In genomic region chr1:59316031-59316385, GRCm38 (mm10) we compare ENCODE assay signal across 10 mouse cellular contexts. TPM values are rescaled to one million over a fixed set of nuclear protein-coding genes. Genes with fewer than 3 reads are reported as not detected.
DNase-seq lines count a peak whose midpoint lies in the region; ATAC-seq lines count a peak whose summit lies in the region.
"Had no signal": no experiment of that assay in that cellular context is flagged by ENCODE, and none has a peak within 500 bp of the region (broad histone marks: within the 10 kb centered on the region; RNA-seq: fewer than 3 reads in every experiment).

No protein-coding gene starts in this region.

- no peaks in the 10 kb centered on the region for H3K36me3 ChIP-seq in heart, embryonic 13.5 days
- no peaks in the 10 kb centered on the region for H3K36me3 ChIP-seq in heart, embryonic 11.5 days (ENCODE audit: control insufficient read depth, insufficient read depth, low read length)
- H3K36me3 ChIP-seq in hindbrain, embryonic 16.5 days (ENCODE audit: control insufficient read depth, insufficient read depth, low read length) = no peaks in the 10 kb centered on the region
- no peaks in the 10 kb centered on the region for H3K36me3 ChIP-seq in midbrain, embryonic 15.5 days (replicated peaks)

- no peak for ATAC-seq in heart, embryonic 13.5 days (ENCODE audit: extremely low read depth, insufficient number of reproducible peaks, low FRiP score, low TSS enrichment)
- no peak for ATAC-seq in heart, embryonic 11.5 days (replicated peaks; ENCODE audit: insufficient number of reproducible peaks, low FRiP score, low TSS enrichment)
- ATAC-seq in hindbrain, embryonic 16.5 days = peak; percentile 22; the same call in 1 of the 2 replicates
- peak; percentile 13; the same call in 1 of the 2 replicates for ATAC-seq in midbrain, embryonic 15.5 days (replicated peaks)
- ATAC-seq in erythroid progenitor cell, adult 5-6 weeks (replicated peaks; ENCODE audit: low FRiP score, poor library complexity, severe bottlenecking) = no peak

- no peak overlapping the region for H3K27ac ChIP-seq in heart, embryonic 13.5 days (replicated peaks)
- no peak overlapping the region for H3K27ac ChIP-seq in heart, embryonic 11.5 days (ENCODE audit: low read depth, low read length)
- H3K27ac ChIP-seq in hindbrain, embryonic 16.5 days (ENCODE audit: low read depth, low read length) = no peak overlapping the region
- peak overlapping the region; percentile 48 for H3K27ac ChIP-seq in midbrain, embryonic 15.5 days

- DNase-seq in c-Kit-positive CD71-positive TER-119-positive erythroid progenitor cells, embryonic 14.5 days (ENCODE audit: low spot score) = peak; percentile 3
- no peak for DNase-seq in retina, postnatal 1 day
- no peak for DNase-seq in frontal cortex, postnatal 25 days (ENCODE audit: low spot score in 2 of 2)

- 16% methylated on average over 9 of the region's 9 CpGs for WGBS in heart, embryonic 13.5 days
- WGBS in heart, embryonic 11.5 days (ENCODE audit: insufficient replicate concordance) = 14% methylated on average over 9 of the region's 9 CpGs
- WGBS in hindbrain, embryonic 16.5 days = 4% methylated on average over 9 of the region's 9 CpGs
- 2% methylated on average over 9 of the region's 9 CpGs for WGBS in midbrain, embryonic 15.5 days

- peaks cover 21% of the 10 kb centered on the region for H3K4me1 ChIP-seq in heart, embryonic 13.5 days
- H3K4me1 ChIP-seq in heart, embryonic 11.5 days (ENCODE audit: control insufficient read depth, insufficient read depth, low read length) = peaks cover under 1% of the 10 kb centered on the region
- peaks cover 22% of the 10 kb centered on the region for H3K4me1 ChIP-seq in hindbrain, embryonic 16.5 days (ENCODE audit: control insufficient read depth, insufficient read depth, low read depth, low read length)
- H3K4me1 ChIP-seq in midbrain, embryonic 15.5 days = peaks cover 45% of the 10 kb centered on the region

- H3K4me3 ChIP-seq in heart, embryonic 13.5 days = no peak overlapping the region
- H3K4me3 ChIP-seq in heart, embryonic 11.5 days (ENCODE audit: low read depth, low read length) = no peak overlapping the region
- no peak overlapping the region for H3K4me3 ChIP-seq in hindbrain, embryonic 16.5 days (ENCODE audit: low read length)
- H3K4me3 ChIP-seq in midbrain, embryonic 15.5 days = no peak overlapping the region

- peaks cover 44% of the 10 kb centered on the region for H3K27me3 ChIP-seq in heart, embryonic 13.5 days (replicated peaks)
- peaks cover 9% of the 10 kb centered on the region for H3K27me3 ChIP-seq in heart, embryonic 11.5 days (ENCODE audit: control insufficient read depth, insufficient read depth, low read length)
- no peaks in the 10 kb centered on the region for H3K27me3 ChIP-seq in hindbrain, embryonic 16.5 days (replicated peaks; ENCODE audit: control insufficient read depth, insufficient read depth, low read length)
- 0 out of 2 replicates have a peak, but pooled peaks cover 7% of the 10 kb centered on the region for H3K27me3 ChIP-seq in midbrain, embryonic 15.5 days (replicated peaks)
- H3K27me3 ChIP-seq: Patski had no signal

- H3K9ac ChIP-seq in heart, embryonic 13.5 days = no peak overlapping the region
- no peak overlapping the region for H3K9ac ChIP-seq in heart, embryonic 11.5 days (ENCODE audit: low read depth, low read length)
- H3K9ac ChIP-seq in hindbrain, embryonic 16.5 days (ENCODE audit: low read depth, low read length) = no peak overlapping the region
- no peak overlapping the region for H3K9ac ChIP-seq in midbrain, embryonic 15.5 days

- no peaks in the 10 kb centered on the region for H3K9me3 ChIP-seq in heart, embryonic 13.5 days
- no peaks in the 10 kb centered on the region for H3K9me3 ChIP-seq in heart, embryonic 11.5 days (replicated peaks; ENCODE audit: control insufficient read depth, low read length)
- H3K9me3 ChIP-seq in hindbrain, embryonic 16.5 days (ENCODE audit: control insufficient read depth, low read length) = no peaks in the 10 kb centered on the region
- H3K9me3 ChIP-seq in midbrain, embryonic 15.5 days = no peaks in the 10 kb centered on the region

- peak overlapping the region; percentile 54; the same call in 1 of the 2 replicates for H3K4me2 ChIP-seq in heart, embryonic 13.5 days
- no peak overlapping the region for H3K4me2 ChIP-seq in heart, embryonic 11.5 days
- H3K4me2 ChIP-seq in hindbrain, embryonic 16.5 days (ENCODE audit: low read length) = no peak overlapping the region; the same call in 1 of the 2 replicates
- H3K4me2 ChIP-seq in midbrain, embryonic 15.5 days = peak overlapping the region; percentile 28; the same call in 1 of the 2 replicates

RNA-seq across cellular contexts. Expression of gene Cdk15, which starts 59.3 kb away (rescaled TPM):
- polyA plus RNA-seq in heart, embryonic 13.5 days (2015; fragmentation: Nextera tagmentation; extraction: Ambion mirVana) = 0.37 TPM in 1 of 2 replicates, not detected in the other
- 0.50 TPM in 1 of 2 replicates, not detected in the other for polyA plus RNA-seq in heart, embryonic 11.5 days (2014; fragmentation: Nextera tagmentation; extraction: Ambion mirVana)
- polyA plus RNA-seq in hindbrain, embryonic 16.5 days (2015; fragmentation: Nextera tagmentation; extraction: Ambion mirVana) = 1.4 and 2.0 TPM in 2 replicates
- 1.4 and 1.8 TPM in 2 replicates for polyA plus RNA-seq in midbrain, embryonic 15.5 days (2015; fragmentation: Nextera tagmentation; extraction: Ambion mirVana)
- not detected in 2 replicates for total RNA-seq in erythroid progenitor cell, adult 5-6 weeks (2015; ENCODE audit: low replicate concordance)
- total RNA-seq in erythroid progenitor cell, adult 5-6 weeks (2017; ENCODE audit: low replicate concordance) = not detected in 2 replicates
- polyA plus RNA-seq: heart, embryonic 14.5 days had no signal

Comparison
In these comparisons a context has a peak if more than half of its experiments do, and no peak if none do; other contexts are left out.
1. H3K4me2 ChIP-seq: peak in heart, embryonic 13.5 days (single experiment) and midbrain, embryonic 15.5 days (single experiment); none in heart, embryonic 11.5 days (single experiment) and hindbrain, embryonic 16.5 days (single experiment).
2. ATAC-seq: peak in hindbrain, embryonic 16.5 days (single experiment) and midbrain, embryonic 15.5 days (single experiment); none in heart, embryonic 13.5 days (single experiment), heart, embryonic 11.5 days (single experiment) and erythroid progenitor cell, adult 5-6 weeks (single experiment).